In genomic region chr7:99078805-99079204, GRCm38 (mm10) we compare ENCODE assay signal across 14 mouse cellular contexts.
"Had no signal": no experiment of that assay in that cellular context is flagged by ENCODE, and none has a peak within 500 bp of the region (broad histone marks: within the 10 kb centered on the region; RNA-seq: fewer than 3 reads in every experiment).

No protein-coding gene starts in this region.

- H3K27ac ChIP-seq: gastrocnemius, adult 2 months; heart, embryonic 10.5 days; hindbrain, embryonic 10.5 days; hindbrain, embryonic 12.5 days; hindbrain, embryonic 15.5 days; kidney, embryonic 15.5 days; kidney, postnatal 0 days; limb, embryonic 13.5 days; limb, embryonic 15.5 days had no signal

- ATAC-seq: inflammation-experienced regulatory T-cells, adult 6 months had no signal

- H3K9me3 ChIP-seq: heart, embryonic 10.5 days; heart, embryonic 12.5 days; hindbrain, embryonic 10.5 days; hindbrain, embryonic 12.5 days; hindbrain, embryonic 15.5 days; kidney, embryonic 15.5 days; limb, embryonic 13.5 days; limb, embryonic 15.5 days had no signal

- H3K9ac ChIP-seq: heart, embryonic 12.5 days; hindbrain, embryonic 12.5 days; hindbrain, embryonic 15.5 days; kidney, embryonic 15.5 days; limb, embryonic 13.5 days; limb, embryonic 15.5 days had no signal

- H3K4me2 ChIP-seq: heart, embryonic 12.5 days; hindbrain, embryonic 12.5 days; hindbrain, embryonic 15.5 days; kidney, embryonic 15.5 days; limb, embryonic 13.5 days; limb, embryonic 15.5 days had no signal

- DNase-seq: gastrocnemius, postnatal 25 days; kidney, adult 11 months; layer of hippocampus, adult 9-11 months had no signal

- H3K4me1 ChIP-seq: hindbrain, embryonic 12.5 days had no signal

- H3K27me3 ChIP-seq: heart, embryonic 12.5 days; hindbrain, embryonic 12.5 days; hindbrain, embryonic 15.5 days; kidney, embryonic 15.5 days; limb, embryonic 13.5 days had no signal

- H3K36me3 ChIP-seq: hindbrain, embryonic 10.5 days; hindbrain, embryonic 12.5 days; hindbrain, embryonic 15.5 days; limb, embryonic 13.5 days; limb, embryonic 15.5 days had no signal

- H3K4me3 ChIP-seq: gastrocnemius, adult 2 months; heart, embryonic 10.5 days; heart, embryonic 12.5 days; hindbrain, embryonic 10.5 days; hindbrain, embryonic 12.5 days; hindbrain, embryonic 15.5 days; kidney, embryonic 15.5 days; limb, embryonic 13.5 days; limb, embryonic 15.5 days had no signal
